Mouse (Mus musculus): ENCODE data around the gene Scd3. TPM values are rescaled to one million over a fixed set of nuclear protein-coding genes. Genes with fewer than 3 reads are reported as not detected.

Gene Scd3
- polyA plus RNA-seq, 1 experiment from 2014 or later = not detected

DNA sequence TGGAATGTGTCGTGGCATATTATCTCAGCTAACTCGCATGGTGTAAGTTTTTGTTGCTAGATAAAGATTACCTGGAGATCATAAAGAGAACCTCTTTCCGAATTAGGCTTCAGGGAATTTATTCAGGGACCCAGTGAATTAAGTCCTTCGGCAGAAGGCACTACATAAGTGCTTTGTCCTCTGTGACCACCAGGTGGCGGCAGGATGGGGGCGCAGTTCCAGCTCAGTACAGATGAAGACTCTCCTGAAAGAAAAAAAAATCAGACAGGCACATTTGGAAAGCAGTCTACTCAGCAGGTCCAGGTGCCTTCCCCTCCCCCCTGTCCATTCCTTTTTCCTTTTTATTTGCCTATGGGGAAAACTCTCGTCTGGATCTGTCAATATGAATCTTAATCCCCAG lies 7.9 kb upstream of the Scd3 start:
- ATAC-seq (no peak), DNase-seq (peak; percentile 69)
- Histone ChIP-seq H3K4me1 (ENCODE audit: insufficient read depth) (no peaks in the 10 kb centered on the region), H3K27me3 (ENCODE audit: insufficient read depth, low read length) (0 out of 2 replicates have a peak, but pooled peaks cover 2% of the 10 kb centered on the region), H3K9me3 (ENCODE audit: low read length) (no peaks in the 10 kb centered on the region), H3K4me2 (ENCODE audit: low read depth, low read length) (no peak overlapping the region), H3K36me3 (replicated peaks; ENCODE audit: insufficient read depth, low read length) (no peaks in the 10 kb centered on the region), H3K4me3 (ENCODE audit: low read depth, low read length) (no peak overlapping the region), H3K9ac (replicated peaks) (no peak overlapping the region), H3K27ac (ENCODE audit: low read depth) (no peak overlapping the region)
- 16% methylated on average over 7 of the region's 7 CpGs for WGBS (ENCODE audit: insufficient replicate concordance)
- TF ChIP-seq EP300 (IDR thresholded peaks at IDR 0.05; ENCODE audit: low read depth) = no peak
- peak; percentile 80 for TF ChIP-seq CTCF (IDR thresholded peaks at IDR 0.05; ENCODE audit: low read depth)

DNA sequence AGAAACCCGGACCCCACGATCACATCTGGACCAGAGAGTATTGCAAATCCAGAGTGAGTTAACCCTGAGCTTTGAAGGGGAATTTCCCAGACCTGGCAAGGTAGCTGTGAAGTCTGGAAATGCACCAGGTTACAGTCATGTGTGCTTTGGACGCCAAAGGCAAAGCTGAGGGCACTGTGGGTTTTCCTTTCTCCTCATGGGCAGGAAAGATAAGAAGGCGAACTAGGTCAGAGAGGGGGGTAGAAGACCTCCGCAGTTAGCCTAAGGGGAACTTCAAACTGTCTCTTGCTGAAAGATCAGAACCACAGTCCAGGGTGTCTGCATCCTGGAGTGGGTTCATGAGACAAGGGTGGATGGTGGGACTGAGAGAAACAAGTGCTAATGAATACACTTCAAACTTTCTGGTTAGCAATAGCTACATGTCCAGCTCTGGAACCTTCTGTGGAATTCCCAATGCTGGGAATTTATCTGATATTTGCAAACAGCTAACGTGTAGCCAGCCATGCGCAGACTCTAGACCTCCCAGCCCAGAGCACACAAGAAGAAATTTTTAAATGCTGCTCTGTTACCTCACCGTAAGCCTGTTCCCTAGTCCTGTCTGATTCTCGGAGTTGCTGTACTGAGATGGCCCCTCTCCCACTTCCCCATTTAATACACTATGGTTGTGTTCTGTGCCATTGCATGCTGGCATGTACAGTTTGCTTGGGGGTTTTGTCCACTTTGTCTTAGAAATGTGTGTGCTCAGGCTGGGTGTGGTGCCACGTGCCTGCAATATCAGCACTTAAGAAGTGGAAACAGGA lies 5.8 kb upstream of the Scd3 start:
- DNase-seq (no peak), ATAC-seq (no peak)
- Histone ChIP-seq H3K4me2 (ENCODE audit: low read depth, low read length) (no peak overlapping the region), H3K4me1 (ENCODE audit: insufficient read depth) (no peaks in the 10 kb centered on the region), H3K4me3 (ENCODE audit: low read depth, low read length) (no peak overlapping the region), H3K27me3 (ENCODE audit: insufficient read depth, low read length) (0 out of 2 replicates have a peak, but pooled peaks cover 2% of the 10 kb centered on the region), H3K9ac (replicated peaks) (no peak overlapping the region), H3K27ac (ENCODE audit: low read depth) (no peak overlapping the region), H3K36me3 (replicated peaks; ENCODE audit: insufficient read depth, low read length) (no peaks in the 10 kb centered on the region), H3K9me3 (ENCODE audit: low read length) (no peaks in the 10 kb centered on the region)
- 41% methylated on average over 10 of the region's 10 CpGs for WGBS (ENCODE audit: insufficient replicate concordance)
- 0 out of 2 replicates have a peak, but pooled peaks have one; percentile 32 for TF ChIP-seq EP300 (IDR thresholded peaks at IDR 0.05; ENCODE audit: low read depth)
- TF ChIP-seq CTCF (IDR thresholded peaks at IDR 0.05; ENCODE audit: low read depth) = no peak

DNA sequence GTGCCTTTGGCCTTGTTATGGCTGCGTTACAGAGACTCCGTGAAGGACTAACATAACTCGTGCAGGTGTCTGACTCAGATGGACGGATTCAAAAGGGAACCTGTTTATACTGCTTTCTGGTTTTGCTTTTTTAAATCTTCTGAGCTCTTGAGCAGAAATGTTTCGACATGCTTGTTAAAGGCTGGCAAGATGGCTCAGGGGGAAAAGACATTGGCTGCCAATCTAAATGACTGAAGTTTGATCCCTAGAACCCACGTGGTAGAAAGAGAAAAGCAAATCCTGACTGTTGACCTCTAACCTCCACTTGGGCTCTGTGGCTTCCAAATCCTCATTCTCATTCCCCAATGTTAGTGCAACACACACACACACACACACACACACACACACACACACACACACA lies 4.6 kb upstream of the Scd3 start:
- H3K9me3 ChIP-seq (ENCODE audit: low read length) = no peaks in the 10 kb centered on the region
- H3K4me1 ChIP-seq (ENCODE audit: insufficient read depth) = no peaks in the 10 kb centered on the region
- DNase-seq (no peak), ATAC-seq (no peak)
- H3K4me2 ChIP-seq (ENCODE audit: low read depth, low read length) = no peak overlapping the region
- H3K27me3 ChIP-seq (ENCODE audit: insufficient read depth, low read length) = 0 out of 2 replicates have a peak, but pooled peaks cover under 1% of the 10 kb centered on the region
- no peak overlapping the region for H3K27ac ChIP-seq (ENCODE audit: low read depth)
- 80% methylated on average over 6 of the region's 6 CpGs for WGBS (ENCODE audit: insufficient replicate concordance)
- H3K36me3 ChIP-seq (replicated peaks; ENCODE audit: insufficient read depth, low read length) = no peaks in the 10 kb centered on the region
- TF ChIP-seq CTCF (IDR thresholded peaks at IDR 0.05; ENCODE audit: low read depth) (no peak), EP300 (IDR thresholded peaks at IDR 0.05; ENCODE audit: low read depth) (no peak)
- no peak overlapping the region for H3K9ac ChIP-seq (replicated peaks)
- H3K4me3 ChIP-seq (ENCODE audit: low read depth, low read length) = no peak overlapping the region

DNA sequence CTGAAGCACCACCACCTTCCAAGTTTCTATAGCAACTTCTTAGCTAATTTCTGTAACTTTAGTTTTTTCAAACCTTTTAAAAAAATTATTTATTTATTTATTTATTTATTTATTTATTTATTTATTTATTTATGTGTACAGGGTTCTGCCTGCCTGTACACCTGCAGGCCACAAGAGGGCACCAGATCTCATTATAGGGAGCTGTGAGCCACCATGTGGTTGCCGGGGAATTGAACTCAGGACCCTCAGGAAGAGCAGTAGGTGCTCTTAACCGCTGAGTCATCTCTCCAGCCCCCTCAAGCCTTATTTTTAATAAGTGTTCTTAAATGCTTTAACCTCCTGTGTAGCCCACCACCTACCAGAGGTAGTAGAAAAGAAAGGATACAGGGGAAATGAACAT lies 4.1 kb upstream of the Scd3 start:
- TF ChIP-seq EP300 (IDR thresholded peaks at IDR 0.05; ENCODE audit: low read depth) (no peak), CTCF (IDR thresholded peaks at IDR 0.05; ENCODE audit: low read depth) (peak; percentile 54)
- H3K27ac ChIP-seq (ENCODE audit: low read depth) = no peak overlapping the region
- ATAC-seq (no peak), DNase-seq (no peak)
- H3K4me3 ChIP-seq (ENCODE audit: low read depth, low read length) = no peak overlapping the region
- no peak overlapping the region for H3K4me2 ChIP-seq (ENCODE audit: low read depth, low read length)
- H3K27me3 ChIP-seq (ENCODE audit: insufficient read depth, low read length) = no peaks in the 10 kb centered on the region
- H3K36me3 ChIP-seq (replicated peaks; ENCODE audit: insufficient read depth, low read length) = no peaks in the 10 kb centered on the region
- H3K4me1 ChIP-seq (ENCODE audit: insufficient read depth) = no peaks in the 10 kb centered on the region
- 75% methylated on average over 2 of the region's 2 CpGs for WGBS (ENCODE audit: insufficient replicate concordance)
- no peak overlapping the region for H3K9ac ChIP-seq (replicated peaks)
- H3K9me3 ChIP-seq (ENCODE audit: low read length) = no peaks in the 10 kb centered on the region

DNA sequence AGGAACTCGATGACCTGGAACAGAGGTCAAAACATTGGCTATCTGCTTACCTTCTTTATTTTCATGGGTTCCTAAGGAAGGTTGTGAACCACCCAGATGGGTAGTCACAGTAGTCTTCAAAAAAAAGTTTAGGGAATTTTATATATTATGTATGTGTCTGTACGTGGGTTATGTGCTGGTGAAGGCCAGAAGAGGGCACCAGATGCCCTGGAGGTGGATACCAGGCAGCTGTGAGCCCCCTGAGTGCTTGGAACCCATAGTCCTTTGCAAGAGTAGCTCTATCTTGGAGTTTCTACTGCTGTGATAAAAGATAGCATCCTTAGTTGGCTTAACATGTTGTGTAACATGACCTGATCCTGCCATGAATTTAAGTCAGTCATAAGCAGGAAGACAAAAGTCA lies 4.0 kb downstream of the Scd3 start:
- no peaks in the 10 kb centered on the region for H3K36me3 ChIP-seq (replicated peaks; ENCODE audit: insufficient read depth, low read length)
- TF ChIP-seq CTCF (IDR thresholded peaks at IDR 0.05; ENCODE audit: low read depth) (peak; percentile 27; the same call in 1 of the 2 replicates), EP300 (IDR thresholded peaks at IDR 0.05; ENCODE audit: low read depth) (no peak)
- H3K27ac ChIP-seq (ENCODE audit: low read depth) = no peak overlapping the region
- no peak overlapping the region for H3K9ac ChIP-seq (replicated peaks)
- H3K4me3 ChIP-seq (ENCODE audit: low read depth, low read length) = no peak overlapping the region
- no peaks in the 10 kb centered on the region for H3K4me1 ChIP-seq (ENCODE audit: insufficient read depth)
- 54% methylated on average over 2 of the region's 2 CpGs for WGBS (ENCODE audit: insufficient replicate concordance)
- H3K27me3 ChIP-seq (ENCODE audit: insufficient read depth, low read length) = no peaks in the 10 kb centered on the region
- ATAC-seq = no peak
- no peak for DNase-seq
- no peaks in the 10 kb centered on the region for H3K9me3 ChIP-seq (ENCODE audit: low read length)
- no peak overlapping the region for H3K4me2 ChIP-seq (ENCODE audit: low read depth, low read length)

DNA sequence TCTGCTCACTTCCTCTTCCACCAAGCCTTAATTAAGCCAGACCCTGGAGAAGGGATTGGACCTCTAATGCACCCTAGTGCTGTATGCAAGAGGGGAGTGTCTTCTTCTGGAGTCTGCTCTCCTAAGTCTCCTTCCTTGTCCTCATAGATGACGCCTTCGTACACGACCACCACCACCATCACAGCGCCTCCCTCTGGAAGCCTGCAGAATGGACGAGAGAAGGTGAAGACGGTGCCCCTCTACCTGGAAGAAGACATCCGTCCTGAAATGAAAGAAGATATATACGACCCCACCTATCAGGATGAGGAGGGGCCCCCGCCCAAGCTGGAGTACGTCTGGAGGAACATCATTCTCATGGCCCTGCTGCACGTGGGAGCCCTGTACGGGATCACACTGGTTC lies 12.2 kb downstream of the Scd3 start:
- Histone ChIP-seq H3K4me1 (ENCODE audit: insufficient read depth) (no peaks in the 10 kb centered on the region), H3K27me3 (ENCODE audit: insufficient read depth, low read length) (no peaks in the 10 kb centered on the region), H3K9ac (replicated peaks) (no peak overlapping the region), H3K9me3 (ENCODE audit: low read length) (no peaks in the 10 kb centered on the region), H3K27ac (ENCODE audit: low read depth) (no peak overlapping the region), H3K4me3 (ENCODE audit: low read depth, low read length) (no peak overlapping the region), H3K4me2 (ENCODE audit: low read depth, low read length) (no peak overlapping the region), H3K36me3 (replicated peaks; ENCODE audit: insufficient read depth, low read length) (no peaks in the 10 kb centered on the region)
- TF ChIP-seq CTCF (IDR thresholded peaks at IDR 0.05; ENCODE audit: low read depth) (no peak), EP300 (IDR thresholded peaks at IDR 0.05; ENCODE audit: low read depth) (no peak)
- DNase-seq (no peak), ATAC-seq (no peak)
- 64% methylated on average over 12 of the region's 12 CpGs for WGBS (ENCODE audit: insufficient replicate concordance)

All from liver, postnatal 0 days (tissue).